Mouse (Mus musculus) ovary, postnatal 10 days (tissue): ENCODE results near the gene Slc31a1.

Experiments
- DNase-seq: peaks from one replicate; pipeline ENCODE4 v3.0.0; 2022; ENCODE audit warnings: low spot score

The Slc31a1 gene

GRCm38 (mm10) chr4:62407730-62408582, 47.4 kb downstream of the Slc31a1 start:
- DNase-seq = peak; percentile 24

- DNase-seq = peak; percentile 79
Observed at GRCm38 (mm10) chr4:62408601-62409282, 48.2 kb downstream of the Slc31a1 start, which contains the start of the genes Cdc26 and Prpf4. Gene Cdc26 (minus strand): TSS chr4:62408642. Gene Prpf4 (plus strand): TSS chr4:62408797.

- no peak for DNase-seq
Observed at GRCm38 (mm10) chr4:62409615-62410014, 49.1 kb downstream of the Slc31a1 start.

- DNase-seq = no peak
Observed at GRCm38 (mm10) chr4:62410325-62410724, 49.8 kb downstream of the Slc31a1 start.

GRCm38 (mm10) chr4:62411606-62412005, 51.1 kb downstream of the Slc31a1 start:
- DNase-seq = no peak

GRCm38 (mm10) chr4:62418448-62418847, 57.9 kb downstream of the Slc31a1 start:
- no peak for DNase-seq

GRCm38 (mm10) chr4:62419091-62419490, 58.6 kb downstream of the Slc31a1 start:
- DNase-seq = no peak

- DNase-seq = no peak
Observed at GRCm38 (mm10) chr4:62425891-62426290, 65.4 kb downstream of the Slc31a1 start.

- no peak for DNase-seq
Observed at GRCm38 (mm10) chr4:62427978-62428758, 67.6 kb downstream of the Slc31a1 start.

GRCm38 (mm10) chr4:62429616-62430015, 69.1 kb downstream of the Slc31a1 start:
- DNase-seq = no peak

GRCm38 (mm10) chr4:62430678-62431077, 70.2 kb downstream of the Slc31a1 start:
- DNase-seq = no peak

- no peak for DNase-seq
Observed at GRCm38 (mm10) chr4:62431522-62431921, 71.0 kb downstream of the Slc31a1 start.

GRCm38 (mm10) chr4:62433939-62434870, 73.7 kb downstream of the Slc31a1 start:
- DNase-seq = no peak

GRCm38 (mm10) chr4:62435081-62435480, 74.6 kb downstream of the Slc31a1 start, which contains the start of gene Rnf183:
Gene Rnf183 (minus strand): TSS chr4:62435252.
- no peak for DNase-seq

GRCm38 (mm10) chr4:62437256-62437778, 76.8 kb downstream of the Slc31a1 start:
- DNase-seq = no peak

- no peak for DNase-seq
Observed at GRCm38 (mm10) chr4:62437871-62438270, 77.3 kb downstream of the Slc31a1 start.

- no peak for DNase-seq
Observed at GRCm38 (mm10) chr4:62439793-62440192, 79.3 kb downstream of the Slc31a1 start.

GRCm38 (mm10) chr4:62440544-62440943, 80.0 kb downstream of the Slc31a1 start:
- no peak for DNase-seq

GRCm38 (mm10) chr4:62440986-62441385, 80.5 kb downstream of the Slc31a1 start:
- no peak for DNase-seq
